8 mouse cellular contexts compared by ENCODE assay signal in the genomic region with DNA sequence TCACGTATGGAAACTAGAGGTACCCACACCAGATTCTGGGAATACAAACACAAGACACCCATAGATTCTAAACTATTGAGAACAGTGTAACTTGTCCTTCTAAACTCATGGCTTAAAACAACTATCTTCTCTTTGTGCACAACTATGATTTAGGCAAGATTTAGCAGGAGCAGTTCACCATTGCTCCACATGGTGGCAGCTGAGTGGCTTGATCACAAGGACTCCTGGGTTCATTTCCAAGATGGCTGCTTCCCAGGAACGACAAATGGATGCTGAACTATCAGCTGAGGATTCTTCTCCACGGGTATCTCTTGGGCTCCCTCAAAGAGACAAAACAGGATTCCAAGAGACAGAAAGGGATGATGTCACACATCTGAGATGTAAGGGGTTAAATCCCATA.
DNase-seq lines count a peak whose midpoint lies in the region; ATAC-seq and TF ChIP-seq lines count a peak whose summit lies in the region.

No protein-coding gene starts in this region.

- H3K4me3 ChIP-seq in hindbrain, embryonic 11.5 days (ENCODE audit: low read depth, low read length): no peak overlapping the region
- H3K4me3 ChIP-seq in hindbrain, embryonic 12.5 days: no peak overlapping the region
- no peak overlapping the region for H3K4me3 ChIP-seq in embryonic facial prominence, embryonic 10.5 days
- H3K4me3 ChIP-seq in lung, embryonic 14.5 days (ENCODE audit: low read depth, low read length): no peak overlapping the region

- 44% methylated on average over 3 of the region's 3 CpGs for WGBS in hindbrain, embryonic 11.5 days
- 56% methylated on average over 3 of the region's 3 CpGs for WGBS in hindbrain, embryonic 12.5 days
- WGBS in embryonic facial prominence, embryonic 10.5 days: 54% methylated on average over 3 of the region's 3 CpGs
- WGBS in lung, embryonic 14.5 days: 47% methylated on average over 3 of the region's 3 CpGs

- no peak for ATAC-seq in hindbrain, embryonic 11.5 days (ENCODE audit: low FRiP score)
- ATAC-seq in hindbrain, embryonic 12.5 days (ENCODE audit: low FRiP score): no peak
- ATAC-seq in CD4-positive, CD25-positive, alpha-beta regulatory T cell, adult 4 months: peak; percentile 92
- no peak for ATAC-seq in lung, embryonic 14.5 days (ENCODE audit: insufficient read depth)

- DNase-seq in hindbrain, embryonic 11.5 days (ENCODE audit: low spot score): peak; percentile 65
- peak; percentile 67 to 76 for DNase-seq in adrenal gland, postnatal 36 days
- DNase-seq in embryonic facial prominence, embryonic 10.5 days (ENCODE audit: low spot score): peak; percentile 48
- peak; percentile 43 for DNase-seq in kidney, postnatal 14 days
- DNase-seq in lung, embryonic 14.5 days: peak; percentile 80
- DNase-seq in thymus, postnatal 10 days (ENCODE audit: low spot score in 2 of 2): peak; percentile 3 to 21

- no peaks in the 10 kb centered on the region for H3K36me3 ChIP-seq in hindbrain, embryonic 11.5 days (ENCODE audit: control insufficient read depth, insufficient read depth, low read length)
- H3K36me3 ChIP-seq in hindbrain, embryonic 12.5 days: no peaks in the 10 kb centered on the region
- H3K36me3 ChIP-seq in embryonic facial prominence, embryonic 10.5 days (replicated peaks): no peaks in the 10 kb centered on the region
- no peaks in the 10 kb centered on the region for H3K36me3 ChIP-seq in lung, embryonic 14.5 days (ENCODE audit: insufficient read depth)

- no peak overlapping the region for H3K9ac ChIP-seq in hindbrain, embryonic 11.5 days (ENCODE audit: low read depth, low read length)
- no peak overlapping the region for H3K9ac ChIP-seq in hindbrain, embryonic 12.5 days
- H3K9ac ChIP-seq in lung, embryonic 14.5 days: no peak overlapping the region

- H3K4me2 ChIP-seq in hindbrain, embryonic 11.5 days (replicated peaks; ENCODE audit: low read depth, low read length): no peak overlapping the region
- H3K4me2 ChIP-seq in hindbrain, embryonic 12.5 days (replicated peaks): no peak overlapping the region
- H3K4me2 ChIP-seq in lung, embryonic 14.5 days: no peak overlapping the region

- no peaks in the 10 kb centered on the region for H3K27me3 ChIP-seq in hindbrain, embryonic 11.5 days (ENCODE audit: control insufficient read depth, insufficient read depth, low read length)
- H3K27me3 ChIP-seq in hindbrain, embryonic 12.5 days: 0 out of 2 replicates have a peak, but pooled peaks cover 2% of the 10 kb centered on the region
- no peaks in the 10 kb centered on the region for H3K27me3 ChIP-seq in embryonic facial prominence, embryonic 10.5 days (replicated peaks; ENCODE audit: low read depth, poor library complexity, severe bottlenecking)
- H3K27me3 ChIP-seq in lung, embryonic 14.5 days (ENCODE audit: insufficient read depth, low read length): no peaks in the 10 kb centered on the region

- no peak overlapping the region for H3K27ac ChIP-seq in hindbrain, embryonic 11.5 days (ENCODE audit: low read depth, low read length)
- H3K27ac ChIP-seq in hindbrain, embryonic 12.5 days: no peak overlapping the region
- no peak overlapping the region for H3K27ac ChIP-seq in embryonic facial prominence, embryonic 10.5 days (replicated peaks)
- H3K27ac ChIP-seq in lung, embryonic 14.5 days (ENCODE audit: low read depth): no peak overlapping the region

- no peaks in the 10 kb centered on the region for H3K4me1 ChIP-seq in hindbrain, embryonic 11.5 days (replicated peaks; ENCODE audit: control insufficient read depth, insufficient read depth, low read length)
- no peaks in the 10 kb centered on the region for H3K4me1 ChIP-seq in hindbrain, embryonic 12.5 days
- no peaks in the 10 kb centered on the region; the same call in 1 of the 2 replicates for H3K4me1 ChIP-seq in embryonic facial prominence, embryonic 10.5 days
- no peaks in the 10 kb centered on the region for H3K4me1 ChIP-seq in lung, embryonic 14.5 days (ENCODE audit: insufficient read depth)

- peak; percentile 85 for TF ChIP-seq CTCF in lung, embryonic 14.5 days (IDR thresholded peaks at IDR 0.05; ENCODE audit: low read depth)

- H3K9me3 ChIP-seq in hindbrain, embryonic 11.5 days (ENCODE audit: control insufficient read depth, low read length): no peaks in the 10 kb centered on the region
- no peaks in the 10 kb centered on the region for H3K9me3 ChIP-seq in hindbrain, embryonic 12.5 days (replicated peaks)
- H3K9me3 ChIP-seq in embryonic facial prominence, embryonic 10.5 days: no peaks in the 10 kb centered on the region
- no peaks in the 10 kb centered on the region for H3K9me3 ChIP-seq in lung, embryonic 14.5 days (ENCODE audit: low read depth, low read length)

Comparison
In these comparisons a context has a peak if more than half of its experiments do, and no peak if none do; other contexts are left out.
1. DNase-seq: peak in every context shown above with its lines; median percentile 80 in lung, embryonic 14.5 days; 72 in adrenal gland, postnatal 36 days; 65 in hindbrain, embryonic 11.5 days; 48 in embryonic facial prominence, embryonic 10.5 days; 43 in kidney, postnatal 14 days; 12 in thymus, postnatal 10 days.